Mouse (Mus musculus): ENCODE measurements around the gene Mapkap1.

DNA sequence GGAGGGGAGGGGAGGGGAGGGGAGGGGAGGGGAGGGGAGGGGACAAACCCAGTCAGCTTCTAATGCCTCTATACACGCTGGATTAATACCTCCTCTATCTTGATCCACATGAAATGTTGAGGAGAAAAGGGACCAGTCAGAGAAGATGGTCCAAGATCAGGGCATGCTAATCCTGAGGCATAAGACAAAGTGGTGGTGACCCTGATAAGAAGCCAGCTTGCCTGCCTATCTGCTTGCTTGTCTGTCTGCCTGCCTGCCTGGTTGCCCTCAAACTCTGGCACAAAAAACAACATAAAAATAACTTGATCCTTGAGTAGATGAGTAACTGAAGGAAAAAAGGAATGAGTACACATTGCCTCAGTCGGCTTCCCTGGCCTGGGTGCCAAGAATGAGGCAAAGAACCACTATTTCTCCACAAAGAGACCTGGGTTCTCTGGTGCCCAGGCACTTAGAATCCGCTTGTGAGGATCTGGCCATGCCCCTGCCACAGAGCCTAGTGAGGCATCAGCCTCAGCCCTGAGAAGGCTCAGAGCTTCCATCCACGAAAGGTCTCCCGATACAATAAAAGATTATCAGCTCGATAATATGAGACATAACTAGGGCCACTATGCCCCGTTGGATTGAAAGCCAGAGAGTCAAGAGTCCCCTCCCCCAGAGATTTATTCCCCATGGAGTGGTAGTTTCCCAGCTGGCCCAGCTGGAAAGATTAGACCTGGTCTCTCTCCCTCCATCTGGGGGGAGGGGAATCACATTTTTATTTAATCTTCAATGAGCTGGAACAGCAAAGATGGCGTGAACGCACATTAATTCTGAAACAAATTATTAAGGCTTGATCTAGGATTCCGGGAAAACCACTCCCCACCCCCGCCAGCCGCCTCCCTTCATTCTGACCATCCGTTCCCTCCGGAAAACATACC lies 228.9 kb downstream of the Mapkap1 start:
- TF ChIP-seq CTCF (IDR thresholded peaks at IDR 0.05; ENCODE audit: control insufficient read depth, insufficient read depth, insufficient replicate concordance, low read depth, low read length), result no peak
- no peak for TF ChIP-seq POLR2A (IDR thresholded peaks at IDR 0.05; ENCODE audit: control insufficient read depth, low read depth, low read length)
